Mouse (Mus musculus): ENCODE results near the gene Zic4. TPM values are rescaled to one million over a fixed set of nuclear protein-coding genes. Genes with fewer than 3 reads are reported as not detected.

Zic4 gene
- polyA plus RNA-seq, 1 experiment from 2014 or later = not detected

- ChIA-PET POLR2A (no interaction called here), CTCF (no interaction called here)
- DNase-seq (ENCODE audit: low read depth, low spot score) (no peak), ATAC-seq (no peak)
- peaks cover 65% of the 10 kb centered on the region for H3K27me3 ChIP-seq
- TF ChIP-seq CTCF (IDR thresholded peaks at IDR 0.05) = no peak
- in situ Hi-C loops (cut with MboI; ENCODE audit: low pct_unique_long_range_greater_than_20kb) = no loop called here
These were observed 9.4 kb downstream of the Zic4 start for GRCm38 (mm10) chr9:91371608-91372007.

GRCm38 (mm10) chr9:91373811-91374575 lies 11.8 kb downstream of the Zic4 start:
- DNase-seq (ENCODE audit: low read depth, low spot score) = no peak
- peaks cover 66% of the 10 kb centered on the region for H3K27me3 ChIP-seq
- POLR2A ChIA-PET = no interaction called here
- CTCF ChIA-PET = no interaction called here
- no peak for ATAC-seq
- TF ChIP-seq CTCF (IDR thresholded peaks at IDR 0.05) = no peak
- in situ Hi-C loops (cut with MboI; ENCODE audit: low pct_unique_long_range_greater_than_20kb) = no loop called here

DNA sequence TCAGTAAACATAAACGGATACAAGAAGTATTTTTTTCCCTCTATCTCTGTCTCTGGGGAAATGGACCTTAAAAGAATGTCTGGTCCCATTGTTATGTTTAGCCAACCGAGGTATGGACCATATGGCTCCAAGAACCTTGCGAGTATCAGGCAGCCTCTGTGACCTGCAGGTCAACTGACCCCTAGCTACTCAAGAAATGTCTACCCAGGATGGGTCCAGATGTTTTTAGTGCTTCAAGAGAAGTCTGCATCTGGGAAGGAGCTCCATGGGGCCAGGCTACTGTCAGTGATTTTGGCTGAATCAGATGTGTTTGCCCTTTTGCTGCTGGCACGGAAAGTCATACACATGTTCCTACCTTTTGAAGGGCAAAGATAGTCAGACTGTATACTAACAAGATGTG lies 12.5 kb downstream of the Zic4 start:
- in situ Hi-C loops (cut with MboI; ENCODE audit: low pct_unique_long_range_greater_than_20kb) = no loop called here
- POLR2A ChIA-PET = no interaction called here
- no peak for ATAC-seq
- TF ChIP-seq CTCF (IDR thresholded peaks at IDR 0.05) = no peak
- H3K27me3 ChIP-seq = peaks cover 67% of the 10 kb centered on the region
- no peak for DNase-seq (ENCODE audit: low read depth, low spot score)
- CTCF ChIA-PET = no interaction called here

GRCm38 (mm10) chr9:91377036-91377872 lies 15.0 kb downstream of the Zic4 start:
- no peak for DNase-seq (ENCODE audit: low read depth, low spot score)
- POLR2A ChIA-PET = no interaction called here
- in situ Hi-C loops (cut with MboI; ENCODE audit: low pct_unique_long_range_greater_than_20kb) = no loop called here

DNA sequence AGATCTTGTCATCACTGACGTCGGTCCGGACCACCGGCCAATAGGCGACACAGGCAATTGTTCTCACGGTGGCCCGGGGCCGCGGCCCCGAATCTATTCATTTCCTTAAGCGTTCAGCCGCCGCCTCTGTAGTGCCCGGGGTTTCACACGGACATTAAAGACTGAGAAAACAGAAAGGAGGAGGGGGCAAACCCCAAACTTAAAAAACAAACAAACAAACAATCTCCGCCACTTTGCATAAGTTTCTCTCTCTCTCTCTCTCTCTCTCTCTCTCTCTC lies 15.6 kb downstream of the Zic4 start:
- ATAC-seq (no peak), DNase-seq (ENCODE audit: low read depth, low spot score) (no peak)
- in situ Hi-C loops (cut with MboI; ENCODE audit: low pct_unique_long_range_greater_than_20kb) = no loop called here
- ChIA-PET CTCF (no interaction called here), POLR2A (no interaction called here)
- H3K27me3 ChIP-seq = peaks cover 68% of the 10 kb centered on the region
- no peak for TF ChIP-seq CTCF (IDR thresholded peaks at IDR 0.05)

More at GRCm38 (mm10) chr9:91377036-91377872, 15.0 kb downstream of the Zic4 start:
- H3K27me3 ChIP-seq = peaks cover 66% of the 10 kb centered on the region
- no peak for TF ChIP-seq CTCF (IDR thresholded peaks at IDR 0.05)
- CTCF ChIA-PET = no interaction called here
- ATAC-seq = no peak

DNA sequence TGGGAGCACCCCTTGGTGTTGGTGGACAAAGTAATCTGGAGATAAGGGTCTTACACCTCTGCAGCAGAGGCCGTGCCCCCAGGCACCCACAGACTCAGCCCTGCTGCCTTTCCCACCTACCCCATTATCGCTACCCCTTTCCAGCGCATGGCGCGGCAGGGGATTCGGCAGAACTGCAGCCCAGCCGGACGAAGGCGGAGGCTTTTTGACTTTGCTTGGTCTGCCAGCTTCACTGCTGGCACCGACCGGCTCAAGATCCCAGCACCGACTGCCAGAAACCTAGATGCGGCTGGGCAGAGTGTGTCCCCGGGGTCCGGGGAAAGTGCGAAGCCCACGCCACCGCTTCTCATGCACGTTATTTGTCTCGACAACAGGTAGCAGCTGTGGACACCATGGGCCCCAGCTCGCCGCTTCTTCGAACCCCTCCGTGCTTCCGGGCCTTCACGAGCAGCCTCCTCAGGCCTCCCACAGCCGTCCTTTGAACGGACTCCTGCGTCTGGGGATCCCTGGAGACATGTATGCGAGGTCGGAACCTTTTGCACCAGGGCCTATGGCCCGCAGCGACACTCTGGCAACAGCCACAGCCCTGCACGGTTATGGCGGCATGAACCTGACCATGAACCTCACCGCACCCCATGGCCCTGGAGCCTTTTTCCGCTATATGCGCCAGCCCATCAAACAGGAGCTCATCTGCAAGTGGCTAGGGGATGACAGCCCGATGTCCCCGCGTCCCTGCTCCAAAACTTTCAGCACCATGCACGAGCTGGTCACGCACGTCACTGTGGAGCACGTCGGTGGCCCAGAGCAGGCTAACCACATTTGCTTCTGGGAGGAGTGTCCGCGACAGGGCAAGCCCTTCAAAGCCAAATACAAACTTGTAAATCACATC lies 16.4 kb downstream of the Zic4 start:
- in situ Hi-C loops (cut with MboI; ENCODE audit: low pct_unique_long_range_greater_than_20kb) = no loop called here
- no peak for TF ChIP-seq CTCF (IDR thresholded peaks at IDR 0.05)
- ATAC-seq = no peak
- H3K27me3 ChIP-seq = peaks cover 68% of the 10 kb centered on the region
- DNase-seq (ENCODE audit: low read depth, low spot score) = no peak
- ChIA-PET CTCF (no interaction called here), POLR2A (no interaction called here)

GRCm38 (mm10) chr9:91379300-91379635 lies 17.1 kb downstream of the Zic4 start:
- H3K27me3 ChIP-seq = peaks cover 68% of the 10 kb centered on the region
- CTCF ChIA-PET = no interaction called here
- ATAC-seq (no peak), DNase-seq (ENCODE audit: low read depth, low spot score) (no peak)
- TF ChIP-seq CTCF (IDR thresholded peaks at IDR 0.05) = no peak
- in situ Hi-C loops (cut with MboI; ENCODE audit: low pct_unique_long_range_greater_than_20kb) = no loop called here
- POLR2A ChIA-PET = no interaction called here

- in situ Hi-C loops (cut with MboI; ENCODE audit: low pct_unique_long_range_greater_than_20kb) = no loop called here
- ATAC-seq (no peak), DNase-seq (ENCODE audit: low read depth, low spot score) (no peak)
- H3K27me3 ChIP-seq = peaks cover 71% of the 10 kb centered on the region
- POLR2A ChIA-PET = no interaction called here
- no peak for TF ChIP-seq CTCF (IDR thresholded peaks at IDR 0.05)
- CTCF ChIA-PET = no interaction called here
These were observed 17.7 kb downstream of the Zic4 start for GRCm38 (mm10) chr9:91379781-91380457.

DNA sequence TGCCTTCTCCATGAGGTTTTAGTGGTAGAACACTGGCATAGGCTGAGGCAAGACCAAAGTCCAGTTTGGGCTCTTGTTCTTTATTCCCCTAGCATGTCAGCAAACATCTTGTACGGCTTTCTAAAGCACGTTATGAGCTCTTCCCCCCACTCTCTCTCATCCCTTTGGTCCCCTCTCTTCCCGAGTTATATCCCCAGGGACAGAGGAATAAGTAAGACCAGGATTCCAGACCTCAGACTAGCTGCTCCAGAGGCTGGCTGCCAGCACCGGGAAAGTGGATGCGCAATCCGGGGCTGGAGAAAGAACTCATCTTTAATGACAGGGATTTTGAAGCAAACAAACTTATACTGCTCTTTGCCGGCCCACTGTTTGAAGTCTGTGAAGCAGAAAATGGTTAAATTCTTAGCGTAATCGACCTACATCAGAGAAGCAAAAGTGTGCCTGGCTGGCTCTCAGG lies 18.3 kb downstream of the Zic4 start:
- no peak for TF ChIP-seq CTCF (IDR thresholded peaks at IDR 0.05)
- CTCF ChIA-PET = no interaction called here
- peaks cover 71% of the 10 kb centered on the region for H3K27me3 ChIP-seq

GRCm38 (mm10) chr9:91381284-91382110 lies 19.3 kb downstream of the Zic4 start:
- no peak for TF ChIP-seq CTCF (IDR thresholded peaks at IDR 0.05)
- peaks cover 69% of the 10 kb centered on the region for H3K27me3 ChIP-seq
- ATAC-seq (peak; percentile 13), DNase-seq (ENCODE audit: low read depth, low spot score) (no peak)
- ChIA-PET POLR2A (no interaction called here), CTCF (no interaction called here)
- in situ Hi-C loops (cut with MboI; ENCODE audit: low pct_unique_long_range_greater_than_20kb) = no loop called here

More for the DNA sequence above, 18.3 kb downstream of the Zic4 start:
- in situ Hi-C loops (cut with MboI; ENCODE audit: low pct_unique_long_range_greater_than_20kb) = no loop called here
- ATAC-seq (no peak), DNase-seq (ENCODE audit: low read depth, low spot score) (no peak)
- POLR2A ChIA-PET = no interaction called here

Measured in Patski (cell line).